Mouse (Mus musculus): ENCODE data around the gene Plekhd1. TPM values are rescaled to one million over a fixed set of nuclear protein-coding genes. Genes with fewer than 3 reads are reported as not detected.

Plekhd1 gene
- polyA plus RNA-seq, 1 experiment from 2014 or later, result 12.1 TPM

GRCm38 (mm10) chr12:80662322-80662721 lies 30.1 kb upstream of the Plekhd1 start:
- H3K9me3 ChIP-seq (ENCODE audit: control insufficient read depth, low read length), result no peaks in the 10 kb centered on the region
- no peaks in the 10 kb centered on the region; the same call in 1 of the 2 replicates for H3K36me3 ChIP-seq (ENCODE audit: control insufficient read depth, insufficient read depth, low read length)
- no peak for ATAC-seq
- 79% methylated on average over 10 of the region's 10 CpGs for WGBS
- H3K27ac ChIP-seq (ENCODE audit: low read length), result no peak overlapping the region
- H3K9ac ChIP-seq (ENCODE audit: low read depth, low read length), result no peak overlapping the region
- no peak overlapping the region for H3K4me2 ChIP-seq (ENCODE audit: low read depth, low read length)
- peaks cover 2% of the 10 kb centered on the region for H3K4me1 ChIP-seq (ENCODE audit: control insufficient read depth, insufficient read depth, low read length)
- no peak overlapping the region for H3K4me3 ChIP-seq (ENCODE audit: low read length)
- no peaks in the 10 kb centered on the region for H3K27me3 ChIP-seq (replicated peaks; ENCODE audit: control insufficient read depth, insufficient read depth, low read length)

GRCm38 (mm10) chr12:80663935-80664334 lies 28.5 kb upstream of the Plekhd1 start:
- 52% methylated on average over 2 of the region's 2 CpGs for WGBS
- no peak overlapping the region for H3K9ac ChIP-seq (ENCODE audit: low read depth, low read length)
- no peak overlapping the region for H3K4me2 ChIP-seq (ENCODE audit: low read depth, low read length)
- no peaks in the 10 kb centered on the region; the same call in 1 of the 2 replicates for H3K36me3 ChIP-seq (ENCODE audit: control insufficient read depth, insufficient read depth, low read length)
- H3K4me1 ChIP-seq (ENCODE audit: control insufficient read depth, insufficient read depth, low read length), result peaks cover 2% of the 10 kb centered on the region; the same call in 1 of the 2 replicates
- H3K27ac ChIP-seq (ENCODE audit: low read length), result no peak overlapping the region
- no peaks in the 10 kb centered on the region for H3K9me3 ChIP-seq (ENCODE audit: control insufficient read depth, low read length)
- no peaks in the 10 kb centered on the region for H3K27me3 ChIP-seq (replicated peaks; ENCODE audit: control insufficient read depth, insufficient read depth, low read length)
- no peak for ATAC-seq
- no peak overlapping the region for H3K4me3 ChIP-seq (ENCODE audit: low read length)

GRCm38 (mm10) chr12:80668391-80668790 lies 24.0 kb upstream of the Plekhd1 start:
- Histone ChIP-seq H3K9ac (ENCODE audit: low read depth, low read length) (no peak overlapping the region), H3K4me3 (ENCODE audit: low read length) (no peak overlapping the region), H3K4me1 (ENCODE audit: control insufficient read depth, insufficient read depth, low read length) (no peaks in the 10 kb centered on the region), H3K27ac (ENCODE audit: low read length) (no peak overlapping the region), H3K9me3 (ENCODE audit: control insufficient read depth, low read length) (no peaks in the 10 kb centered on the region), H3K4me2 (ENCODE audit: low read depth, low read length) (no peak overlapping the region), H3K36me3 (ENCODE audit: control insufficient read depth, insufficient read depth, low read length) (no peaks in the 10 kb centered on the region; the same call in 1 of the 2 replicates), H3K27me3 (replicated peaks; ENCODE audit: control insufficient read depth, insufficient read depth, low read length) (no peaks in the 10 kb centered on the region)
- 84% methylated on average over 2 of the region's 2 CpGs for whole genome bisulfite sequencing
- ATAC-seq, result no peak

- no peak overlapping the region for H3K27ac ChIP-seq (ENCODE audit: low read length)
- no peak overlapping the region for H3K4me3 ChIP-seq (ENCODE audit: low read length)
- H3K27me3 ChIP-seq (replicated peaks; ENCODE audit: control insufficient read depth, insufficient read depth, low read length), result no peaks in the 10 kb centered on the region
- H3K4me1 ChIP-seq (ENCODE audit: control insufficient read depth, insufficient read depth, low read length), result no peaks in the 10 kb centered on the region
- 0 out of 2 replicates have a peak, but pooled peaks have one; percentile 63 for ATAC-seq
- no peak overlapping the region for H3K9ac ChIP-seq (ENCODE audit: low read depth, low read length)
- 0 out of 2 replicates have a peak, but pooled peaks cover 3% of the 10 kb centered on the region for H3K36me3 ChIP-seq (ENCODE audit: control insufficient read depth, insufficient read depth, low read length)
- H3K9me3 ChIP-seq (ENCODE audit: control insufficient read depth, low read length), result no peaks in the 10 kb centered on the region
- WGBS, result 11% methylated on average over 3 of the region's 3 CpGs
- H3K4me2 ChIP-seq (ENCODE audit: low read depth, low read length), result no peak overlapping the region
These were observed 19.2 kb upstream of the Plekhd1 start for GRCm38 (mm10) chr12:80673170-80673569.

GRCm38 (mm10) chr12:80681340-80681739 lies 11.1 kb upstream of the Plekhd1 start:
- Histone ChIP-seq H3K27me3 (replicated peaks; ENCODE audit: control insufficient read depth, insufficient read depth, low read length) (no peaks in the 10 kb centered on the region), H3K36me3 (ENCODE audit: control insufficient read depth, insufficient read depth, low read length) (0 out of 2 replicates have a peak, but pooled peaks cover 5% of the 10 kb centered on the region), H3K4me3 (ENCODE audit: low read length) (no peak overlapping the region), H3K9me3 (ENCODE audit: control insufficient read depth, low read length) (no peaks in the 10 kb centered on the region), H3K4me2 (ENCODE audit: low read depth, low read length) (no peak overlapping the region), H3K27ac (ENCODE audit: low read length) (no peak overlapping the region), H3K9ac (ENCODE audit: low read depth, low read length) (no peak overlapping the region), H3K4me1 (ENCODE audit: control insufficient read depth, insufficient read depth, low read length) (no peaks in the 10 kb centered on the region)
- no peak for ATAC-seq
- 58% methylated on average over 1 of the region's 1 CpGs for WGBS

- ATAC-seq, result no peak
- Histone ChIP-seq H3K27me3 (replicated peaks; ENCODE audit: control insufficient read depth, insufficient read depth, low read length) (no peaks in the 10 kb centered on the region), H3K9me3 (ENCODE audit: control insufficient read depth, low read length) (no peaks in the 10 kb centered on the region), H3K9ac (ENCODE audit: low read depth, low read length) (no peak overlapping the region), H3K4me1 (ENCODE audit: control insufficient read depth, insufficient read depth, low read length) (peaks cover 9% of the 10 kb centered on the region), H3K4me3 (ENCODE audit: low read length) (no peak overlapping the region), H3K27ac (ENCODE audit: low read length) (no peak overlapping the region), H3K4me2 (ENCODE audit: low read depth, low read length) (no peak overlapping the region), H3K36me3 (ENCODE audit: control insufficient read depth, insufficient read depth, low read length) (0 out of 2 replicates have a peak, but pooled peaks cover 2% of the 10 kb centered on the region)
- 76% methylated on average over 3 of the region's 3 CpGs for WGBS
These were observed 8.8 kb upstream of the Plekhd1 start for GRCm38 (mm10) chr12:80683554-80683953.

GRCm38 (mm10) chr12:80684316-80684715 lies 8.1 kb upstream of the Plekhd1 start:
- Histone ChIP-seq H3K9me3 (ENCODE audit: control insufficient read depth, low read length) (no peaks in the 10 kb centered on the region), H3K4me3 (ENCODE audit: low read length) (no peak overlapping the region), H3K27ac (ENCODE audit: low read length) (no peak overlapping the region), H3K36me3 (ENCODE audit: control insufficient read depth, insufficient read depth, low read length) (0 out of 2 replicates have a peak, but pooled peaks cover 1% of the 10 kb centered on the region), H3K4me1 (ENCODE audit: control insufficient read depth, insufficient read depth, low read length) (peaks cover 9% of the 10 kb centered on the region), H3K4me2 (ENCODE audit: low read depth, low read length) (no peak overlapping the region), H3K9ac (ENCODE audit: low read depth, low read length) (no peak overlapping the region), H3K27me3 (replicated peaks; ENCODE audit: control insufficient read depth, insufficient read depth, low read length) (no peaks in the 10 kb centered on the region)
- WGBS, result 89% methylated on average over 3 of the region's 3 CpGs
- no peak for ATAC-seq

- Histone ChIP-seq H3K4me1 (ENCODE audit: control insufficient read depth, insufficient read depth, low read length) (peaks cover 19% of the 10 kb centered on the region), H3K9ac (ENCODE audit: low read depth, low read length) (no peak overlapping the region), H3K4me2 (ENCODE audit: low read depth, low read length) (peak overlapping the region; percentile 25; the same call in 1 of the 2 replicates), H3K9me3 (ENCODE audit: control insufficient read depth, low read length) (no peaks in the 10 kb centered on the region), H3K27ac (ENCODE audit: low read length) (peak overlapping the region; percentile 37; the same call in 1 of the 2 replicates), H3K27me3 (replicated peaks; ENCODE audit: control insufficient read depth, insufficient read depth, low read length) (0 out of 2 replicates have a peak, but pooled peaks cover 5% of the 10 kb centered on the region), H3K36me3 (ENCODE audit: control insufficient read depth, insufficient read depth, low read length) (no peaks in the 10 kb centered on the region), H3K4me3 (ENCODE audit: low read length) (no peak overlapping the region)
- WGBS, result 52% methylated on average over 10 of the region's 10 CpGs
- ATAC-seq, result no peak
These were observed 4.6 kb upstream of the Plekhd1 start for GRCm38 (mm10) chr12:80687788-80688211.

- WGBS, result 50% methylated on average over 5 of the region's 5 CpGs
- ATAC-seq, result no peak
- no peak overlapping the region for H3K4me2 ChIP-seq (ENCODE audit: low read depth, low read length)
These were observed 2.7 kb upstream of the Plekhd1 start for GRCm38 (mm10) chr12:80689696-80690095.

GRCm38 (mm10) chr12:80691671-80692091 lies 710 bp upstream of the Plekhd1 start:
- 14% methylated on average over 12 of the region's 12 CpGs for WGBS
- ATAC-seq, result peak; percentile 77
- peaks cover 32% of the 10 kb centered on the region for H3K4me1 ChIP-seq (ENCODE audit: control insufficient read depth, insufficient read depth, low read length)
- peak overlapping the region; percentile 78 for H3K27ac ChIP-seq (ENCODE audit: low read length)
- no peaks in the 10 kb centered on the region for H3K9me3 ChIP-seq (ENCODE audit: control insufficient read depth, low read length)
- peak overlapping the region; percentile 69 for H3K9ac ChIP-seq (ENCODE audit: low read depth, low read length)
- H3K4me3 ChIP-seq (ENCODE audit: low read length), result peak overlapping the region; percentile 59
- 0 out of 2 replicates have a peak, but pooled peaks cover 11% of the 10 kb centered on the region for H3K27me3 ChIP-seq (replicated peaks; ENCODE audit: control insufficient read depth, insufficient read depth, low read length)
- H3K36me3 ChIP-seq (ENCODE audit: control insufficient read depth, insufficient read depth, low read length), result no peaks in the 10 kb centered on the region
- peak overlapping the region; percentile 84 for H3K4me2 ChIP-seq (ENCODE audit: low read depth, low read length)

More at GRCm38 (mm10) chr12:80689696-80690095, 2.7 kb upstream of the Plekhd1 start:
- H3K9ac ChIP-seq (ENCODE audit: low read depth, low read length), result no peak overlapping the region
- H3K27ac ChIP-seq (ENCODE audit: low read length), result no peak overlapping the region
- no peaks in the 10 kb centered on the region for H3K36me3 ChIP-seq (ENCODE audit: control insufficient read depth, insufficient read depth, low read length)
- H3K4me3 ChIP-seq (ENCODE audit: low read length), result no peak overlapping the region
- no peaks in the 10 kb centered on the region for H3K9me3 ChIP-seq (ENCODE audit: control insufficient read depth, low read length)
- 0 out of 2 replicates have a peak, but pooled peaks cover 8% of the 10 kb centered on the region for H3K27me3 ChIP-seq (replicated peaks; ENCODE audit: control insufficient read depth, insufficient read depth, low read length)
- peaks cover 30% of the 10 kb centered on the region for H3K4me1 ChIP-seq (ENCODE audit: control insufficient read depth, insufficient read depth, low read length)
